Mouse (Mus musculus) thymus, adult 2 months (tissue): ENCODE data around the gene Mbnl1. TPM values are rescaled to one million over a fixed set of nuclear protein-coding genes. Genes with fewer than 3 reads are reported as not detected.

ENCODE experiments used
- DNase-seq: peaks from one replicate; pipeline ENCODE4 v3.0.0; 2021
- H3K27ac ChIP-seq: fragments of 200-500 bp; 2 replicates; pipeline ENCODE4 v1.5.1; 2012; ENCODE audit warnings: low read length, control low read depth; ENCODE audit not compliant: control insufficient read depth, insufficient read depth
- H3K27me3 ChIP-seq: fragments of 200-500 bp; 2 replicates; pipeline ENCODE4 v1.6.1; 2012; ENCODE audit warnings: mild to moderate bottlenecking, low read length, moderate library complexity, mixed read lengths; ENCODE audit not compliant: control insufficient read depth, insufficient read depth
- H3K36me3 ChIP-seq: fragments of 200-500 bp; 2 replicates; pipeline ENCODE4 v1.6.1; 2012; ENCODE audit warnings: mild to moderate bottlenecking, low read length, moderate library complexity; ENCODE audit not compliant: control insufficient read depth, insufficient read depth
- H3K4me1 ChIP-seq: fragments of 200-500 bp; replicated peaks from 2 replicates; pipeline ENCODE4 v1.6.1; 2012; ENCODE audit warnings: low read length; ENCODE audit not compliant: control insufficient read depth, insufficient read depth
- H3K4me3 ChIP-seq: fragments of 200-500 bp; 2 replicates; pipeline ENCODE4 v1.5.1; 2012; ENCODE audit warnings: mild to moderate bottlenecking, low read length, control low read depth, moderate library complexity; ENCODE audit not compliant: control insufficient read depth, insufficient read depth
- CTCF ChIP-seq: fragments of 200-500 bp; IDR thresholded peaks from 2 replicates; pipeline ENCODE4 v1.5.1; 2012; ENCODE audit warnings: mild to moderate bottlenecking, control low read depth, low read length, moderate library complexity, borderline replicate concordance; ENCODE audit not compliant: control insufficient read depth, poor library complexity, insufficient read depth; ENCODE audit errors: extremely low read depth
- POLR2A ChIP-seq: fragments of 200-500 bp; IDR thresholded peaks from 2 replicates; pipeline ENCODE4 v1.6.1; 2012; ENCODE audit warnings: mild to moderate bottlenecking, low read length, control low read depth, moderate library complexity; ENCODE audit not compliant: control insufficient read depth, poor library complexity, insufficient read depth; ENCODE audit errors: extremely low read depth
- WGBS: fragments of 180-500 bp; shearing (Covaris S2); methylation state at CpG from one replicate; pipeline ENCODE4 v1.1.7; 2018; 5-methylcytosine and 5-hydroxymethylcytosine counted together
- polyA plus RNA-seq: library from polyadenylated mRNA; depleted of rRNA; stranded (reverse); fragments of >200 nt; gene quantifications from 2 replicates; pipeline ENCODE4 v1.2.3, GENCODE M21; 2012

Mbnl1 gene
- polyA plus RNA-seq, 1 experiment, result 291 TPM

DNA sequence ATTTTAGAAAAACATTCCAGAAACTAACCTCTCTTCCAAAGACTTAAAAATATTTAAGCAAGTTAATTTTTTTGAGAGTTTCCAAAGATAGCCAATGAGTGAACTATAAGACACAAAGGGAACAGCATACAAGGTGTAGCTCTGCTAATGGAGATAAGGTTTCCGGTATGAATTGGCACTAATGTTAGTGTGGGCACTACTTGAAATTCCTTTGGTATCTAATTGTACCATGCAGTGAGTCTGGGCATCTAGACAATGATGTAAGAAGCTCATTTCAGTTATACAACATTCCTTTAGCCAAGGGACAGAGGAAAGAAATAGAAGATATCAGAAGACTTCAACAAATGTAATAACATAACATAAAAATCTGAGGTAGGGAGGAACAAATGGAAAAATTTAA, 175.7 kb downstream of the Mbnl1 start:
- DNase-seq, result no peak
- Histone ChIP-seq H3K27ac (no peak overlapping the region), H3K4me1 (no peaks in the 10 kb centered on the region), H3K4me3 (no peak overlapping the region), H3K27me3 (no peaks in the 10 kb centered on the region), H3K36me3 (no peaks in the 10 kb centered on the region)
- 84% methylated on average over 1 of the region's 1 CpGs for WGBS
- TF ChIP-seq CTCF (no peak), POLR2A (no peak)

DNA sequence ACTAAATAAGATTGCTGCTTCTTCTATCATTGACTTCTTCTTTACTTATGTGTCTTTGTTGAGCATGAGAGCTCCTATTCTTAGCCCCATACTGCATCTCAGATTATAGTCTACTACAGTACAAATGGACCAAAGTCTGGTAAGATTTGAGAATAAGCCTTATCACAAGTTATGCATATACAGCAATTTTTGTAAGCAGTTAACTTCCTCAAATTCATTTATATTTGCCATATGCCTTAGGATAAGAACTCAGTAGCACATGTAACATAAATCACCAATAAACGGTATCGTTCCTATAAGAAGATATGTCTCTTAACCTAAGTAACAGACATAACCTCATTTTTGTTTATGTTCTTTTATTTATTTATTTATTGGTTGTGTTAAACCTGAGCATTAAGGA, 188.1 kb downstream of the Mbnl1 start:
- no peak for TF ChIP-seq CTCF
- TF ChIP-seq POLR2A, result no peak
- DNase-seq, result no peak
- Histone ChIP-seq H3K27me3 (no peaks in the 10 kb centered on the region), H3K36me3 (no peaks in the 10 kb centered on the region), H3K4me3 (no peak overlapping the region), H3K27ac (no peak overlapping the region), H3K4me1 (no peaks in the 10 kb centered on the region)
- WGBS, result 94% methylated on average over 2 of the region's 2 CpGs
